Mouse (Mus musculus) heart, postnatal 0 days (tissue): ENCODE results near the gene Pcsk2.

ENCODE experiments used
- CTCF ChIP-seq: IDR thresholded peaks from 2 replicates; pipeline ENCODE4 v1.5.1; 2016; ENCODE audit warnings: antibody characterized with exemption, control low read depth, low read depth
- EP300 ChIP-seq: IDR thresholded peaks from 2 replicates; pipeline ENCODE4 v1.6.1; 2016; ENCODE audit warnings: antibody characterized with exemption, low read depth

- TF ChIP-seq CTCF = no peak
- TF ChIP-seq EP300 = no peak
These were observed 1.5 kb downstream of the Pcsk2 start for GRCm38 (mm10) chr2:143547251-143548090.
